Mouse (Mus musculus) B cell, adult (primary cell): ENCODE results near the gene Mrap2. TPM values are rescaled to one million over a fixed set of nuclear protein-coding genes. Genes with fewer than 3 reads are reported as not detected.

Experiments used
- total RNA-seq: library from RNA; stranded (reverse); gene quantifications from 4 replicates; pipeline ENCODE4 v1.2.4, GENCODE M21; 2023; ENCODE audit not compliant: inconsistent age

Mrap2 gene
- total RNA-seq = not detected in 4 replicates

DNA sequence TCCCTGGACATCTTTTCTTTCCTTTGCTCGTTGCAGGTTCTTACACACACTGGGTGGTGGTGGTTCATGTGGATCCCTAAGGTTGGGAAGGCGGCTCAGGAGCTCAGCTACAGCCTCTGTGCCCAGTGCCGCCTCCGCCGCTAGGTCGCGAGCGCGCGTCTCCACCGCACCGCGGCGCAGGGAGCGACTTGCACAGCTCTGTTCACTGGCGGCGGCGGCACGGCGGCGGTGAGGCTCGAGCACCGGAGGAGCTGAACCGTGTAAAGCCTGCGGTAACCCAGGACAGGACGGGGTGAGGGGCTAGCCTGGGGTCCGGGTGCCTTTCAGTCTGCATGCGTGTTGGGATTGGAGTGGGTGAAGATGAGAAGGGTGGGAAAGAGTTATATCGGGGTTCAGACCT is at the start of gene Mrap2:
Mrap2 (plus strand) TSS at position 201 of the 400 bp plus-strand sequence.

Other genes starting within 250 kb of the Mrap2 start
- gene Ripply2, start 128.8 kb upstream of the Mrap2 start, total RNA-seq = not detected in 4 replicates
- 56.0 to 68.2 TPM (median 61.0 TPM) in 4 replicates for gene Cyb5r4, start 122.3 kb upstream of the Mrap2 start, total RNA-seq
- gene Cep162, start 111.2 kb downstream of the Mrap2 start, total RNA-seq = 10.3 to 16.0 TPM (median 13.4 TPM) in 4 replicates